Mouse (Mus musculus) layer of hippocampus, postnatal 25 days (tissue): ENCODE measurements around the gene Ocel1. TPM values are rescaled to one million over a fixed set of nuclear protein-coding genes. Genes with fewer than 3 reads are reported as not detected.
A peak's percentile ranks its signal among the peaks of the same experiment; 100 is the strongest.
"Not testable (repeated sequence)": the region's sequence is repeated elsewhere in the genome, so short reads cannot be mapped to it uniquely, and the experiment has no call there.

Source experiments
- DNase-seq, 2 experiments: peaks; one replicate each; pipeline ENCODE4 v3.0.0; 2022; ENCODE audit warnings: mixed read lengths in 2 of 2, low spot score in 1 of 2; ENCODE audit errors: extremely low spot score in 1 of 2
- total RNA-seq, 2 experiments: library from RNA; stranded (reverse); gene quantifications; 2 replicates each; pipeline ENCODE4 v1.2.3; 2021

The Ocel1 gene
- total RNA-seq: 10 to 100 TPM; 15.3 to 18.5 TPM

GRCm38 (mm10) chr8:71371236-71371848 lies at the start of gene Ocel1:
Ocel1 (plus strand) TSS chr8:71371298.
- DNase-seq: peak; percentile 94 to 97

- DNase-seq: no peak
These were observed 48.2 kb upstream of the Ocel1 start for GRCm38 (mm10) chr8:71322939-71323338.

- no peak for DNase-seq
These were observed 46.2 kb upstream of the Ocel1 start for GRCm38 (mm10) chr8:71324848-71325247.

GRCm38 (mm10) chr8:71337834-71338233 lies 33.3 kb upstream of the Ocel1 start:
- DNase-seq: not testable (repeated sequence)

- peak in 1 of 2 experiments; percentile 21 for DNase-seq
These were observed 30.5 kb upstream of the Ocel1 start for GRCm38 (mm10) chr8:71340625-71341024.

- DNase-seq: no peak
These were observed 24.5 kb upstream of the Ocel1 start for GRCm38 (mm10) chr8:71346581-71346980.

DNA sequence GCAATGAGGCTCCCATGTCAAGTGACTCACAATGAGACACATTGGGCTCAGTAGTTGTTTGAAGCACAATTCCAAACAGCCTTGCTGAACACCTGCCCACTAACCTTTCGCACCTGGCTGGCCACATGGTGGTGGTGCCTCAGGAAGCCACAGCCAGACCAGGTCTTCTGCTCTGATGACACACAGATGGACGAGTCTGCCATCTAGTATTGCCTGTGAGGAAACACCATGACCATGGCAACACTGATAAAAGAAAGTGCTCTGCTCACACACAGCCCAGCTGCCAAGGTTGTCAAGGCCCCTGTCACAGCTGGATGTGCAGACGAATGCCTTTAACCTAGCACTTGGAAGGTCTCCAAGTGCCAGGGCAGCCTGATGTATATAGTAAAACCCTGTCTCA lies 20.0 kb upstream of the Ocel1 start:
- DNase-seq: no peak

DNA sequence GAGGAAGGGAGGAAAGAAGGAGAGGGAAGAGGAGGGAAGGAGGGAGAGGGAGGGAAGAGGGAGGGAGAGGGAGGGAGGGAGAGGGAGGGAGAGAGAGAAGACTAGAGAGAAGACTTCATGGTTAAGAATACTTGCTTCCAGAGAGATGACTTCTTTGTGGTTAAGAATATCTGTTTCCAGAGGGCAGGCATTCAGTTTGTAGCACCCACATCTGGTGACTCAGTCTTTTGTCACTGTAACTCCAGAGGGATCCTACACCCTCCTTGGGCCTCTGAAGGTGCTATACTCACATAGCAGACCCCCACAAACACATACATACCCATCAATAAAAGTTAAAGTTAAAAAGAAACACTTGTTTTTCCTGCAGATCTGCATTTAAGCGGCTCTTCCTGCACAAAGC lies 19.6 kb upstream of the Ocel1 start:
- no peak for DNase-seq

DNA sequence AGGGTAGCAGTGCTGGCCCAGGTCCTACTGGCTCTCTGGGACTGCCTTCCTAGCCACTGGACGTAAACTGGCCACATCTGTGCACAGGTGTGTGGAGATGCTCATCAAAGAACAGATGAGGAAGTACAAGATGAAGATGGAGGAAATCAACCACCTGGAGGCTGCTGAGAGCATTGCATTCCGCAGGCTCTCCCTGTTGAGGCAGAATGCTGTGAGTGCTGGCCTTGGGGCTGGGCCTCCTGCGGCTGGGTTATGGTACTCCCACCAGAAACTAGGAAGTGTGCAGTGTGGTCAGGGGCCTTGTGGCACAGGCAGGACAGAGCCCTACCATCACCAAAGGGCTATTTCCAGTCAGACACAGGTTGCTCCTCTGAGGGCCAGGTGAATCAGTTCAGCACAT lies 13.1 kb upstream of the Ocel1 start:
- no peak for DNase-seq

DNA sequence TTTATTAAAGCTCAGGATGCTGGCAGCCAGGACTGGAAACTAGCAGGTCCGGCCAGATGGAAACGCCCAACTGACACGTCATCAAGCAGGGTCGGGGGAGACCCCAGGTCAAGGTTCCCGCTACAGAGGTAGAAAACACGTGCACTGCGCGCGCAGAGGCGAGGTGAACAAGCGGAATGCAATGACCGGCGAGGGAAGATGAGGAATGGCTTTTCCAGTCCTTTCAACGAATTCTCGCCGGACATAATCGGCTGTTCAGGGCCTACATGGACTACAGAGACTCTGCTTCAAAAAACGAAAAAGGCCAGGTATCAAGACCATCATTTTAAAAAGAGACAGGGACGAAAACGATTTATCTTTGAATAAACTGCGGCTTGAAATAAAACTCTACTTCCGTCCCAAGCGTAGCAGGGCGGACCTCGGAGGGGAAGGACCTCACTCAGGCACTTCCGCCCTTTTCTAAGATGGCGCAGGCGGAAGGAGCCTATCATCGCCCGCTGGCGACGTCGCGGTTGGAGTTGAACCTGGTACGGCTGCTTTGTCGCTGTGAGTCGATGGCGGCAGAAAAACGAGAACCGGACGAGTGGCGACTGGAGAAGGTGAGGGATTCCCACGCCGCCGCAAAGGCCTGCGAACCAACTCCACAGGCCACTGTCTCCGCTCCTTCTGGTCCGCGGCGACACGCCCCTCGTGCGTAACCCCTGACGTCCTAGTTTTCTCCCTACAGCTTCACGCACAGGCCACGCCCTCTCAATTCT lies 4.1 kb upstream of the Ocel1 start, which contains the start of gene Use1:
Gene Use1, plus strand, starts transcription at position 78 of the 758 bp plus-strand sequence.
- DNase-seq: peak; percentile 72 to 92

DNA sequence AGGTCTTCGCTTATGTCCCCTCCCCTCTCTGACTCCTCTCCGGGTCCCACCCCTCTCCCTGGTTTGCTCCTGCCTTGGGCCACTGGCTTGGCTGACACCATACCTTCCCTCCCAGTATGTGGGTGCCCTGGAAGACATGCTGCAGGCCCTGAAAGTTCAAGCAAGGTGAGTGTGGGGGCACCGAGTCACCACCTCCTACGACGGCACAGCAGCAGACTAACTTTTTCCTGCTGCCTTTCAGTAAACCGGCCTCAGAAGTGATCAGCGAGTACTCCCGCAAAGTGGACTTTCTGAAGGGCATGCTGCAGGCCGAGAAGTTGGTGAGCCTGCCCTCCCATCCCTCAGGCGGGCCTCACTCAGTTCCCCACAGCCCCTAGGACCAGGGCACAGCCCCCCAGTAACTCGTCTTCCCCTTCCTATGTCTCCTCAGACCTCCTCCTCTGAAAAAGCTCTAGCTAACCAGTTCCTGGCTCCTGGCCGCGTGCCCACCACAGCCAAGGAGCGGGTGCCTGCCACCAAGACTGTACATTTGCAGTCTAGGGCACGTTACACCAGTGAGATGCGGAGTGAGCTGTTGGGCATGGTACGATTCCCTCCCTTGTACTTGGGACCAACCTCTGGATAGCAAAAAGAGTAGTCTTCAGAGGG lies 3.4 kb upstream of the Ocel1 start:
- no peak for DNase-seq

GRCm38 (mm10) chr8:71368366-71368765 lies 2.7 kb upstream of the Ocel1 start:
- DNase-seq: no peak

DNA sequence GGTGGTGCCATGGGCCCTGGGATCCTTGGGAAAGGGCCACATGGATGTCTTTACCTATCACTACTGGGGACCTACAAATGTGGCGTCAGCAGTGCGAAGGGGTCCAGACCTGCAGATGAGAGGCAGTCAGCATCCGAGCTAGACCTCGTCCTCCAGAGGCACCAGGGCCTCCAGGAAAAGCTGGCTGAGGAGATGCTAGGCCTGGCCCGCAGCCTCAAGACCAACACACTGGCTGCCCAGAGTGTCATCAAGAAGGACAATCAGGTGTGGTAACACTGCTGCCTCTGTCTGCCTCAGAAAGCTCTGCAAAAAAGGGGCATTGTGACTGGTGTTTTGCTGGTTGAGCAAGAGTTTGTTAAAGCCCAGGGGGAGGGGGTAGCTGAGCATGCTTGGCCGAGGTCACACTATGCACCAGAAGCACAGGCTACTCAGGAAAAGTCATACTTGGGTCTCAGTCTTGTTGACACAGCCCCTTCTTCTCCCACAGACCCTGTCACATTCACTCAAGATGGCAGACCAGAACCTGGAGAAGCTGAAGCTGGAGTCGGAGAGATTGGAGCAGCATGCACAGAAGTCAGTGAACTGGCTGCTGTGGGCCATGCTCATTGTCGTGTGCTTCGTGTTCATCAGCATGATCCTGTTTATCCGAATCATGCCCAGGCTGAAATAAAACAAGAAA lies 1.9 kb upstream of the Ocel1 start:
- DNase-seq: no peak

DNA sequence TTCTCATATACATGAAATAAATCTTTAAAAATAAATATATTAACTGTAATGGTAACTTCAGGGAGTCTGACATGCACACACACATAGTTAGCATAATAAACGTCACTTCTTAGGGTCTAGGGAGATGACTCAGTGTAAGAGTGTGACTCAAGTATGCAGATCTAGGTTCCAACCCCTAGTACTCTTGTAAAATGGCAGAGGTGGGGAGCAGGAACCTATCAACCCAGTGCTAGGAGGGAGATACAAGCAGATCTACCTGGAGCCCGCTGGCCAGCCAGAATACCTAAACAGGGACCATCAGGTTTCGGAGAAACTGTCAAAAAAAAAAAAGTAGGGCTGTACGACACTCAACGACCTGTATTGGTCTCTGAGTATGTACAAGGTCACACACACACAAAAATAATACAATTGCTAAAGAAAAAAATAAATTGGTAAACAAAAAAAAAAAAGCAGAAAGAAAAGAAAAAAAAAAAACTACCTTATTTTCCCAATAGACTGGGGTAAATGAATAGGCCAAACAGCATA lies 325 bp upstream of the Ocel1 start:
- no peak for DNase-seq

- DNase-seq: no peak
These were observed 1.3 kb downstream of the Ocel1 start for GRCm38 (mm10) chr8:71372427-71372826.

DNA sequence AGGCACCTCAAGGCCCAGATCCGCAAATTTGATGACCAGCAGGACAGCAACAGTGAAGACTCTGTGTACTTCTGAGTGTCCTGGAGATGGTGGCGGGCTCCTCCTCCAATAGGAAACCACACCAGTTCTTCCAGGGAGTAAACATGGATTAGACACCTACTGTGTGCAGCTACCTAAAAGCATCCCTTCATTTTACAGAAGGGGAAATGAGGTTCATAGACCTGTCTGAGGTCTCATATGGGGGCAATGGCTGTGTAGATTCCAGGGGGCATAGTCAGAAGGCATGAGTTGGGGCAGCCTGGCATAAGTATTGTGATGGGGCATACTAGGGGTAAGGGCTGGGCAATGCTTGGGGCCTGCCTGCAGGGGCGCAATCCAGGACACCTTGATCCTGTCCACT lies 1.9 kb downstream of the Ocel1 start:
- DNase-seq: no peak

GRCm38 (mm10) chr8:71374616-71375206 lies 3.6 kb downstream of the Ocel1 start:
- DNase-seq: no peak

GRCm38 (mm10) chr8:71375581-71376422 lies 4.7 kb downstream of the Ocel1 start:
- DNase-seq: peak in 1 of 2 experiments; percentile 45

- no peak for DNase-seq
These were observed 5.4 kb downstream of the Ocel1 start for GRCm38 (mm10) chr8:71376423-71377030.
